Mouse (Mus musculus) lung, adult 2 months (tissue): ENCODE measurements around the gene Ypel2. TPM values are rescaled to one million over a fixed set of nuclear protein-coding genes. Genes with fewer than 3 reads are reported as not detected.

Source experiments
- DNase-seq: peaks from one replicate; pipeline ENCODE4 v3.0.0; 2022
- H3K4me1 ChIP-seq: fragments of 200-500 bp; 2 replicates; pipeline ENCODE4 v1.6.1; 2011; ENCODE audit warnings: low read length; ENCODE audit not compliant: control insufficient read depth, insufficient read depth
- H3K4me3 ChIP-seq: fragments of 200-500 bp; replicated peaks from 2 replicates; pipeline ENCODE3; 2011; ENCODE audit warnings: low read depth, mild to moderate bottlenecking, control low read depth, low read length; ENCODE audit errors: extremely low read depth
- CTCF ChIP-seq: fragments of 200-500 bp; IDR thresholded peaks from 2 replicates; pipeline ENCODE4 v1.5.1; 2011; ENCODE audit warnings: mild to moderate bottlenecking, low read length, control low read depth; ENCODE audit not compliant: insufficient read depth
- POLR2A ChIP-seq: fragments of 200-500 bp; IDR thresholded peaks from 2 replicates; pipeline ENCODE4 v1.6.1; 2011; ENCODE audit warnings: low read depth, mild to moderate bottlenecking, control low read depth, low read length, borderline replicate concordance; ENCODE audit errors: extremely low read depth
- WGBS: fragments of 180-500 bp; shearing (Covaris S2); methylation state at CpG from one replicate; pipeline ENCODE4 v1.1.7; 2018; 5-methylcytosine and 5-hydroxymethylcytosine counted together
- polyA plus RNA-seq: library from polyadenylated mRNA; depleted of rRNA; stranded (reverse); fragments of >200 nt; gene quantifications from 2 replicates; pipeline ENCODE4 v1.2.3, GENCODE M21; 2012

Ypel2 gene
- polyA plus RNA-seq, 1 experiment = 9.7 TPM

GRCm38 (mm10) chr11:86966696-86967095 lies 26.8 kb downstream of the Ypel2 start:
- no peak overlapping the region for H3K4me3 ChIP-seq
- WGBS = 79% methylated on average over 3 of the region's 3 CpGs
- H3K4me1 ChIP-seq = peaks cover 24% of the 10 kb centered on the region
- DNase-seq = no peak
- TF ChIP-seq POLR2A (no peak), CTCF (no peak)

- no peak for DNase-seq
- 93% methylated on average over 5 of the region's 5 CpGs for WGBS
- peaks cover 38% of the 10 kb centered on the region for H3K4me1 ChIP-seq
- no peak for TF ChIP-seq POLR2A
- TF ChIP-seq CTCF = no peak
- H3K4me3 ChIP-seq = no peak overlapping the region
Observed at GRCm38 (mm10) chr11:86965079-86965478, 28.4 kb downstream of the Ypel2 start.

GRCm38 (mm10) chr11:86963698-86964097 lies 29.8 kb downstream of the Ypel2 start:
- no peak for TF ChIP-seq CTCF
- TF ChIP-seq POLR2A = no peak
- no peak for DNase-seq
- Histone ChIP-seq H3K4me3 (no peak overlapping the region), H3K4me1 (peaks cover 50% of the 10 kb centered on the region)
- WGBS = 87% methylated on average over 10 of the region's 10 CpGs

GRCm38 (mm10) chr11:86963027-86963426 lies 30.5 kb downstream of the Ypel2 start:
- no peak for TF ChIP-seq POLR2A
- no peak for TF ChIP-seq CTCF
- no peak overlapping the region for H3K4me3 ChIP-seq
- 56% methylated on average over 1 of the region's 1 CpGs for WGBS
- no peak for DNase-seq
- peaks cover 56% of the 10 kb centered on the region for H3K4me1 ChIP-seq

- 31% methylated on average over 2 of the region's 2 CpGs for WGBS
- no peak for DNase-seq
- peaks cover 60% of the 10 kb centered on the region for H3K4me1 ChIP-seq
- no peak for TF ChIP-seq CTCF
- no peak for TF ChIP-seq POLR2A
- H3K4me3 ChIP-seq = no peak overlapping the region
Observed at GRCm38 (mm10) chr11:86962362-86962761, 31.1 kb downstream of the Ypel2 start.

GRCm38 (mm10) chr11:86961510-86962303 lies 31.8 kb downstream of the Ypel2 start:
- 22% methylated on average over 11 of the region's 11 CpGs for WGBS
- peak; percentile 79 for DNase-seq
- no peak overlapping the region for H3K4me3 ChIP-seq
- H3K4me1 ChIP-seq = peaks cover 59% of the 10 kb centered on the region
- TF ChIP-seq POLR2A (no peak), CTCF (no peak)

- Histone ChIP-seq H3K4me1 (peaks cover 67% of the 10 kb centered on the region), H3K4me3 (no peak overlapping the region)
- no peak for DNase-seq
- WGBS = 33% methylated on average over 2 of the region's 2 CpGs
- TF ChIP-seq CTCF (no peak), POLR2A (no peak)
Observed at GRCm38 (mm10) chr11:86960331-86960730, 33.2 kb downstream of the Ypel2 start.

- TF ChIP-seq CTCF (no peak), POLR2A (no peak)
- Histone ChIP-seq H3K4me1 (peaks cover 72% of the 10 kb centered on the region), H3K4me3 (no peak overlapping the region)
- 32% methylated on average over 12 of the region's 12 CpGs for whole genome bisulfite sequencing
- no peak for DNase-seq
Observed at GRCm38 (mm10) chr11:86958721-86959675, 34.5 kb downstream of the Ypel2 start.

GRCm38 (mm10) chr11:86958182-86958581 lies 35.3 kb downstream of the Ypel2 start:
- TF ChIP-seq CTCF (no peak), POLR2A (no peak)
- Histone ChIP-seq H3K4me1 (peaks cover 68% of the 10 kb centered on the region), H3K4me3 (no peak overlapping the region)
- 26% methylated on average over 6 of the region's 6 CpGs for WGBS
- DNase-seq = no peak
